ENCODE assay signal across 18 mouse cellular contexts in the genomic region with DNA sequence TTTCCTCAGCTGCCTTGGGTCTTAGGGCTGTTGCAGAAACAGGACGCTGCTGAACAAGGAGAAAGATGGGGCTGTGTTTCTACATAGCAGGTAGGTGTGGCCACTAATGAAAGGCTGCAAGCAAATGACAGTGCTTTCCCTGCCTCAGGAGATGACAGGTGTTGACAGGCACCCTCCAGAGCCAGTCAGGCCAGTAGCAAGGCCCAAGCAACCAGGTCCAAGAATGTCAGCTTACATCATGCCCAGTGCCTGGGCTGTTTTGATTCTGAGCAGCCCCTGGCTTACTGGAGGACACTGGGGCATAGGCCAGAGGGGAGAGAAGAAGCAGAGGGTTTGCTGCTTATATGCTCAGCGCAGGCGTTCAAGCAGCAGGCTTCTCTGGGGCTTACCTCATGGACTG. TPM values are rescaled to one million over a fixed set of nuclear protein-coding genes. Genes with fewer than 3 reads are reported as not detected.
DNase-seq lines count a peak whose midpoint lies in the region; ATAC-seq lines count a peak whose summit lies in the region.
"Had no signal": no experiment of that assay in that cellular context is flagged by ENCODE, and none has a peak within 500 bp of the region (broad histone marks: within the 10 kb centered on the region; RNA-seq: fewer than 3 reads in every experiment).

No protein-coding gene starts in this region.

- H3K9ac ChIP-seq in heart, embryonic 12.5 days, result no peak overlapping the region
- H3K9ac ChIP-seq in midbrain, embryonic 13.5 days (replicated peaks), result no peak overlapping the region
- H3K9ac ChIP-seq: embryonic facial prominence, embryonic 12.5 days; hindbrain, embryonic 12.5 days; intestine, embryonic 15.5 days; liver, embryonic 13.5 days had no signal

- H3K36me3 ChIP-seq in heart, embryonic 12.5 days, result no peaks in the 10 kb centered on the region
- H3K36me3 ChIP-seq in midbrain, embryonic 13.5 days, result no peaks in the 10 kb centered on the region
- H3K36me3 ChIP-seq: embryonic facial prominence, embryonic 12.5 days; forebrain, embryonic 10.5 days; hindbrain, embryonic 12.5 days; intestine, embryonic 15.5 days; liver, embryonic 13.5 days; midbrain, embryonic 10.5 days had no signal

- H3K4me3 ChIP-seq in heart, embryonic 12.5 days, result no peak overlapping the region
- H3K4me3 ChIP-seq in midbrain, embryonic 13.5 days (replicated peaks), result no peak overlapping the region
- H3K4me3 ChIP-seq: embryonic facial prominence, embryonic 12.5 days; forebrain, embryonic 10.5 days; hindbrain, embryonic 12.5 days; intestine, embryonic 15.5 days; layer of hippocampus, adult 2 months; left cerebral cortex, adult 2 months; liver, embryonic 13.5 days; midbrain, embryonic 10.5 days had no signal

- 39% methylated on average over 3 of the region's 3 CpGs for WGBS in heart, embryonic 12.5 days
- 81% methylated on average over 3 of the region's 3 CpGs for WGBS in midbrain, embryonic 13.5 days

- peak; percentile 52 to 58 for DNase-seq in cerebellum, postnatal 25 days
- DNase-seq in cerebellum, adult 8-10 months, result no peak
- DNase-seq in fat pad, adult 2 months (ENCODE audit: extremely low read depth, low read depth, low spot score), result peak; percentile 78
- peak; percentile 28 to 36 for DNase-seq in heart, postnatal 36 days
- no peak for DNase-seq in adrenal gland, postnatal 14 days
- DNase-seq: adrenal gland, postnatal 25 days; liver, embryonic 13.5 days; thymus, adult 2 months had no signal

- no peaks in the 10 kb centered on the region for H3K9me3 ChIP-seq in heart, embryonic 12.5 days (replicated peaks)
- H3K9me3 ChIP-seq in midbrain, embryonic 13.5 days, result no peaks in the 10 kb centered on the region
- H3K9me3 ChIP-seq: embryonic facial prominence, embryonic 12.5 days; forebrain, embryonic 10.5 days; hindbrain, embryonic 12.5 days; intestine, embryonic 15.5 days; liver, embryonic 13.5 days; midbrain, embryonic 10.5 days had no signal

- H3K4me2 ChIP-seq in heart, embryonic 12.5 days, result peak overlapping the region; percentile 17
- no peak overlapping the region for H3K4me2 ChIP-seq in midbrain, embryonic 13.5 days (replicated peaks)
- H3K4me2 ChIP-seq: embryonic facial prominence, embryonic 12.5 days; hindbrain, embryonic 12.5 days; intestine, embryonic 15.5 days; liver, embryonic 13.5 days had no signal

- peak overlapping the region; percentile 74 for H3K27ac ChIP-seq in heart, embryonic 12.5 days (ENCODE audit: poor library complexity, severe bottlenecking)
- H3K27ac ChIP-seq in midbrain, embryonic 13.5 days, result no peak overlapping the region
- H3K27ac ChIP-seq: embryonic facial prominence, embryonic 12.5 days; forebrain, embryonic 10.5 days; hindbrain, embryonic 12.5 days; intestine, embryonic 15.5 days; layer of hippocampus, adult 2 months; left cerebral cortex, adult 2 months; liver, embryonic 13.5 days; midbrain, embryonic 10.5 days had no signal

- peak; percentile 76 for ATAC-seq in heart, embryonic 12.5 days (ENCODE audit: insufficient number of reproducible peaks, low FRiP score)
- ATAC-seq in midbrain, embryonic 13.5 days, result no peak
- no peak for ATAC-seq in activated CD4-positive, CD25-positive, alpha-beta regulatory T cell, adult 4 months
- ATAC-seq: intestine, embryonic 15.5 days had no signal

- peaks cover 28% of the 10 kb centered on the region for H3K4me1 ChIP-seq in heart, embryonic 12.5 days (replicated peaks)
- H3K4me1 ChIP-seq in midbrain, embryonic 13.5 days (replicated peaks), result no peaks in the 10 kb centered on the region
- H3K4me1 ChIP-seq: embryonic facial prominence, embryonic 12.5 days; forebrain, embryonic 10.5 days; intestine, embryonic 15.5 days; liver, embryonic 13.5 days had no signal

- no peaks in the 10 kb centered on the region for H3K27me3 ChIP-seq in heart, embryonic 12.5 days (replicated peaks)
- H3K27me3 ChIP-seq in midbrain, embryonic 13.5 days, result no peaks in the 10 kb centered on the region
- H3K27me3 ChIP-seq: embryonic facial prominence, embryonic 12.5 days; hindbrain, embryonic 12.5 days; intestine, embryonic 15.5 days; liver, embryonic 13.5 days had no signal

- intact Hi-C loops in heart, postnatal 36 days (cut with DNase I), result no loop called here

RNA-seq across cellular contexts. Expression of a gene that starts 13.0 kb away (rescaled TPM):
- 1.2 and 1.7 TPM in 2 replicates for polyA plus RNA-seq in heart, embryonic 12.5 days (2016; fragmentation: Nextera tagmentation; extraction: Ambion mirVana)
- 10 to 100 TPM in 1 of 2 experiments, 1 to 10 TPM in 1; 9.9 to 11.8 TPM for total RNA-seq in heart, postnatal 36 days (2021)
- total RNA-seq in adrenal gland, postnatal 14 days (2021), result 0.74 and 1.4 TPM in 2 replicates
- 5.5 and 6.8 TPM in 2 replicates for polyA plus RNA-seq in midbrain, embryonic 13.5 days (2015; fragmentation: Nextera tagmentation; extraction: Ambion mirVana)
- under 1 TPM; 0.32 to 0.46 TPM for polyA plus RNA-seq in activated CD4-positive, CD25-positive, alpha-beta regulatory T cell, adult 4 months (2017; shearing (Covaris generic))

Comparison
In these comparisons a context has a peak if more than half of its experiments do, and no peak if none do; other contexts are left out.
1. DNase-seq: peak in cerebellum, postnatal 25 days (2 of 2), fat pad, adult 2 months (single experiment) and heart, postnatal 36 days (2 of 2); none in cerebellum, adult 8-10 months (single experiment) and adrenal gland, postnatal 14 days (single experiment).